Mouse (Mus musculus) B cell, adult (primary cell): ENCODE data around the gene Pnkp. TPM values are rescaled to one million over a fixed set of nuclear protein-coding genes. Genes with fewer than 3 reads are reported as not detected.

Source experiments
- total RNA-seq: library from RNA; stranded (reverse); gene quantifications from 4 replicates; pipeline ENCODE4 v1.2.4, GENCODE M21; 2023; ENCODE audit not compliant: inconsistent age

Gene Pnkp
- 63.0 to 75.3 TPM (median 65.8 TPM) in 4 replicates for total RNA-seq

DNA sequence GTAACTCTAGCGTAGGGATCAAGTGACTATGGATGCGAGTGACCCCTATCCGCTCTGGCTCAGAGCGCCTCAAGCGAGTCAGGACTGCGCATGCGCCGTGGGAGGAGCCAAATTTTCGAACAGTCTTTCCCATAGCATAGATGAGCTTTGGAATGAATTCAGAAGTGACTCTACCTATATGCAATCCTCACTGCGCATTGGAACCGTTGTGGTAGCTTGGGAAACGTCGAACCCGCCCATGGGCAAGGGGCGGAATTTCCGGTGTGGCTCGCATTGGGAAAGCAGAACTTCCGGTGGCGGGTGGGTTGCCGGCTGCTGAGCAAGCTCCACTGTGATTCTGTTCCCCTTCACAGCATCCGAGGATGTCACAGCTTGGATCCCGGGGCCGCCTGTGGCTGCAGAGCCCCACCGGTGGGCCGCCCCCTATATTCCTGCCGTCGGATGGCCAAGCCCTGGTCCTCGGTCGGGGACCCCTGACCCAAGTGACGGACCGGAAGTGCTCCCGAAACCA lies at the start of gene Pnkp:
Gene Pnkp (plus strand): TSS at position 98 of the 511 bp plus-strand sequence.

DNA sequence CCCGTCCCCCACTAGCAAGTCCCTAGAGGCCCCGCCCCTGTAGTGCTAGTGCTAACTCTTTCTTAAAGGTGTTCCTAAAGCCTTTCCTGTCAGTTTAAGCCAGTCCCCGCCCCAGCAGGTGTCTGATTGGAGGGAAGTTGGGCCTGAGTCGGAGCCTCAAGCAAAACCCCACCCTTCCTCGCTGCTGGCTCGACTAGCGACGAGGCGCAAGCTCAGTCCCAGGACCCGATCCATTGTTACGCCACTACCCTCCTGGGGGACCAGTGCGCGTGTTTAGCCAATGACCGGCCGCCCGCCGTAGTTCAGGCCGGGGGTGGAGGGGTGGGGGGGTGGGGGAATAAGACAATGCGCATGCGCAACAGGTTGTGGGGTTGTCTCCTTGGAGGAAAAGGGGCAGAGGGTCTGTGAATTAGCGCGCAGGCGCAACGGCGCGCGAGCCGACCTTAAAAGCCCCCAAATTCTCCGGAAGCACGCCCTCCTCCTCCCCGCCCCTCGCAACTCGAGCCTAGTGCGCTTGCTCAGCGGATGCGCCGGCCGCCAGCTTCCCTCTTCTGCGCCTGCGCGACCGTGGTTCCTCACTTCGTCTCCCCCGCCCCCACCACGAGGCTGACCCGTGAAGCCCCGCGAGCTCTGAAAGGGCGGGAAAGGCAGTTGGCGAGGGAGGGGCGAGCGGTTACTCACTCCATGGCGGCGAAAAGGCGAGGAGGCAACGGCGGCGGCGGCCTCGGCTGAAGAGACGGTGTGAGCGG lies 41.0 kb upstream of the Pnkp start, which contains the start of the genes Nup62 and Il4i1:
Gene Nup62 (plus strand): TSS at position 368 of the 749 bp plus-strand sequence.
Gene Il4i1 (plus strand): TSS at position 667 of the 749 bp plus-strand sequence.

GRCm38 (mm10) chr7:44816470-44817021 lies 40.4 kb upstream of the Pnkp start, which contains the start of gene Atf5:
Atf5 (minus strand) TSS chr7:44816658.

GRCm38 (mm10) chr7:44848561-44849415 lies 8.2 kb upstream of the Pnkp start, which contains the start of the genes Akt1s1 and Tbc1d17:
Akt1s1 (plus strand) TSS chr7:44848991.
Tbc1d17 (minus strand) TSS chr7:44849079.

GRCm38 (mm10) chr7:44869697-44870528 lies 13.0 kb downstream of the Pnkp start, which contains the start of gene Ptov1:
Ptov1 (minus strand) TSS chr7:44869788.

GRCm38 (mm10) chr7:44892276-44892921 lies 35.5 kb downstream of the Pnkp start, which contains the start of gene Med25:
Med25 (minus strand) TSS chr7:44892712.

DNA sequence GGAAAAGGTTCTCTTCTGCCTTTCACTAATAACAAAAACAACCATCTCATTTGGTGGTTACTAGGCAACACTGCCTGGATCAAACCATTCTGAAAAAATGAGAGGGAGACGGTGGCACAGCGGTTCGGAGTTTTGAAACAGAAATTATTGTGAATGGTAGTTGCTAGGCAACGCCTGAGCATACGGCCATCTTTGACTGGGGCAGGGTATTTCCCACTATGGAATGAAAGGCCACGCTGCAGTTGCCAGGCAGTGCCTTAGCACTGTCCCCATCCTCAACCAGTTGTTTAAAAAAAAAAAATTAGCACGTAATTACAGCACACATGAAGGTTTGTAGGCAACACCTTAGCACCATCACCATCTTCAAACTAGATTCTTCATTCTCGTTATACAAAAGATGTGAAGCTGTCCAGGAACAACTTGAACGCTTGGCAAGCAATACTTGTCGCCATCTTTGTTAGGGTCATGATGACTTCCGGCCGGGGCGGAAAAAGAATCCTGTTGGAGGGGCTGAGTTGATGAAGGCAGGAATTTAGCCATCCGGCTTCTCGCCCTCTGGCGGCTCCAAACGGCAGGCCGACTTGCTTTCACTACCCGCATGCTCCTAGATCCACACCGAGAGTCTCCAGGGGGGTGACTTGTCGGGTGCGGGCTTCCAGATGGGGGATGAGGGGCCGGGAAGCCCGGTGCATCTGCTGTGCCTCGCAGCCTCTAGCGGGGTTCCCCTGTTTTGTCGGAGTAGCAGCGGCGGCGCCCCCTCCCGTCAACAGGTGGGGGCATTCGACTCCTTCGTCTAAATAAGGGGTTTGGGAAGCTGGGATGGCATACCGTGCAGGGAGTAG lies 38.9 kb downstream of the Pnkp start, which contains the start of gene Fuz:
Gene Fuz (plus strand): TSS at position 487 of the 842 bp plus-strand sequence.

Other genes with a start within 250 kb of the Pnkp start
- gene Myh14, start 186.3 kb upstream of the Pnkp start, total RNA-seq: not detected in 4 replicates
- gene Izumo2, start 148.4 kb upstream of the Pnkp start, total RNA-seq: not detected in 4 replicates
- gene Vrk3, start 108.7 kb upstream of the Pnkp start, total RNA-seq: 66.6 to 84.4 TPM (median 73.7 TPM) in 4 replicates
- gene Zfp473, start 106.1 kb upstream of the Pnkp start, total RNA-seq: 2.0 to 3.3 TPM (median 2.6 TPM) in 4 replicates
- gene Nup62, start 41.1 kb upstream of the Pnkp start, total RNA-seq: 39.5 to 48.7 TPM (median 43.9 TPM) in 4 replicates
- gene Il4i1, start 40.8 kb upstream of the Pnkp start, total RNA-seq: 121 to 140 TPM (median 133 TPM) in 4 replicates
- 3.8 to 5.1 TPM (median 4.7 TPM) in 4 replicates for gene Atf5, start 40.5 kb upstream of the Pnkp start, total RNA-seq
- 32.9 to 46.4 TPM (median 36.3 TPM) in 4 replicates for gene Akt1s1, start 8.1 kb upstream of the Pnkp start, total RNA-seq
- 131 to 155 TPM (median 145 TPM) in 4 replicates for gene Tbc1d17, start 8.1 kb upstream of the Pnkp start, total RNA-seq
- gene Ptov1, start 12.6 kb downstream of the Pnkp start, total RNA-seq: 12.0 to 16.6 TPM (median 14.8 TPM) in 4 replicates
- 61.5 to 68.3 TPM (median 66.0 TPM) in 4 replicates for gene Med25, start 35.6 kb downstream of the Pnkp start, total RNA-seq
- gene Fuz, start 38.9 kb downstream of the Pnkp start, total RNA-seq: 27.8 to 31.0 TPM (median 29.5 TPM) in 4 replicates
- 75.4 to 97.5 TPM (median 90.4 TPM) in 4 replicates for gene Ap2a1, start 72.4 kb downstream of the Pnkp start, total RNA-seq
- not detected in 4 replicates for gene Tsks, start 86.1 kb downstream of the Pnkp start, total RNA-seq
- gene Cpt1c, start 117.7 kb downstream of the Pnkp start, total RNA-seq: not detected in 4 replicates
- gene Prmt1, start 129.4 kb downstream of the Pnkp start, total RNA-seq: 128 to 149 TPM (median 145 TPM) in 4 replicates
- gene Irf3, start 140.5 kb downstream of the Pnkp start, total RNA-seq: 166 to 184 TPM (median 173 TPM) in 4 replicates
- 28.2 to 38.2 TPM (median 30.9 TPM) in 4 replicates for gene Bcl2l12, start 141.6 kb downstream of the Pnkp start, total RNA-seq
- gene Scaf1, start 159.2 kb downstream of the Pnkp start, total RNA-seq: 96.2 to 104 TPM (median 99.7 TPM) in 4 replicates
- 13.0 to 15.4 TPM (median 14.8 TPM) in 4 replicates for gene Rras, start 160.8 kb downstream of the Pnkp start, total RNA-seq
- 69.6 to 74.4 TPM (median 71.7 TPM) in 4 replicates for gene Prr12, start 195.7 kb downstream of the Pnkp start, total RNA-seq
- 55.5 to 60.4 TPM (median 57.4 TPM) in 4 replicates for gene Nosip, start 205.3 kb downstream of the Pnkp start, total RNA-seq
- gene Prrg2, start 205.5 kb downstream of the Pnkp start, total RNA-seq: 3.5 to 5.4 TPM (median 3.8 TPM) in 4 replicates
- gene Rcn3, start 235.1 kb downstream of the Pnkp start, total RNA-seq: 2.0 to 5.7 TPM (median 3.9 TPM) in 4 replicates
- gene Fcgrt, start 246.7 kb downstream of the Pnkp start, total RNA-seq: 30.4 to 37.3 TPM (median 33.5 TPM) in 4 replicates